Mouse (Mus musculus) stomach, embryonic 14.5 days (tissue): ENCODE measurements around the gene Nr6a1. TPM values are rescaled to one million over a fixed set of nuclear protein-coding genes. Genes with fewer than 3 reads are reported as not detected.

Experiments
- ATAC-seq: fragments of 200-750 bp; cut with Nextera tagmentation; 2 replicates; pipeline ENCODE4 v1.8.0; 2017; ENCODE audit warnings: low read depth, moderate TSS enrichment; ENCODE audit not compliant: insufficient number of reproducible peaks, insufficient read depth, low FRiP score
- H3K27ac ChIP-seq: fragments of 300-500 bp; sonication (generic); 2 replicates; pipeline ENCODE4 v1.5.1; 2014; ENCODE audit warnings: mild to moderate bottlenecking, low read length, moderate library complexity, mixed read lengths
- H3K27me3 ChIP-seq: fragments of 300-500 bp; sonication (generic); 2 replicates; pipeline ENCODE4 v1.6.1; 2014; ENCODE audit warnings: low read length, control low read depth, mixed read lengths; ENCODE audit not compliant: control insufficient read depth, insufficient read depth
- H3K36me3 ChIP-seq: fragments of 300-500 bp; sonication (generic); 2 replicates; pipeline ENCODE4 v1.6.1; 2014; ENCODE audit warnings: mild to moderate bottlenecking, control low read depth, low read length, moderate library complexity, mixed read lengths; ENCODE audit not compliant: control insufficient read depth, insufficient read depth
- H3K4me1 ChIP-seq: fragments of 300-500 bp; sonication (generic); 2 replicates; pipeline ENCODE4 v1.6.1; 2014; ENCODE audit warnings: low read length, control low read depth, mixed read lengths; ENCODE audit not compliant: control insufficient read depth, insufficient read depth
- H3K4me2 ChIP-seq: fragments of 300-500 bp; sonication (generic); replicated peaks from 2 replicates; pipeline ENCODE4 v1.6.1; 2014; ENCODE audit warnings: low read depth, low read length, control low read depth
- H3K4me3 ChIP-seq: fragments of 300-500 bp; sonication (generic); 2 replicates; pipeline ENCODE4 v1.5.1; 2014; ENCODE audit warnings: low read depth, low read length, control low read depth
- H3K9ac ChIP-seq: fragments of 300-500 bp; sonication (generic); replicated peaks from 2 replicates; pipeline ENCODE4 v1.6.1; 2014; ENCODE audit warnings: low read depth, mild to moderate bottlenecking, control low read depth, low read length, moderate library complexity, mixed read lengths
- H3K9me3 ChIP-seq: fragments of 300-500 bp; sonication (generic); 2 replicates; pipeline ENCODE4 v1.6.1; 2016; ENCODE audit warnings: low read depth, low read length, control low read depth; ENCODE audit not compliant: control insufficient read depth
- WGBS: fragments of 180-500 bp; shearing (Covaris S2); extraction: QIAGEN DNeasy Blood & Tissue Kit; methylation state at CpG from one replicate; pipeline ENCODE4 v1.1.7; 2014; 5-methylcytosine and 5-hydroxymethylcytosine counted together
- polyA plus RNA-seq: library from polyadenylated mRNA; unstranded; fragments of >200 nt; fragmentation: Nextera tagmentation; extraction: Ambion mirVana; gene quantifications from 2 replicates; pipeline ENCODE4 v1.2.1, GENCODE M21; 2014

The Nr6a1 gene
- polyA plus RNA-seq, 1 experiment from 2014 or later, result 2.6 TPM

GRCm38 (mm10) chr2:38735740-38736139 is 191.7 kb downstream of the Nr6a1 start:
- Histone ChIP-seq H3K4me1 (no peaks in the 10 kb centered on the region), H3K27me3 (no peaks in the 10 kb centered on the region), H3K36me3 (no peaks in the 10 kb centered on the region), H3K4me2 (no peak overlapping the region), H3K9me3 (no peaks in the 10 kb centered on the region), H3K27ac (no peak overlapping the region), H3K9ac (no peak overlapping the region), H3K4me3 (no peak overlapping the region)
- no peak for ATAC-seq

- no peak overlapping the region for H3K27ac ChIP-seq
- no peak for ATAC-seq
- WGBS, result 59% methylated on average over 5 of the region's 5 CpGs
Observed at GRCm38 (mm10) chr2:38734721-38735120, 192.8 kb downstream of the Nr6a1 start.

GRCm38 (mm10) chr2:38730331-38730827 is 197.1 kb downstream of the Nr6a1 start:
- WGBS, result 89% methylated on average over 6 of the region's 6 CpGs
- Histone ChIP-seq H3K27me3 (no peaks in the 10 kb centered on the region), H3K9me3 (no peaks in the 10 kb centered on the region), H3K4me2 (no peak overlapping the region), H3K36me3 (no peaks in the 10 kb centered on the region), H3K4me1 (no peaks in the 10 kb centered on the region), H3K4me3 (no peak overlapping the region), H3K27ac (no peak overlapping the region), H3K9ac (no peak overlapping the region)
- no peak for ATAC-seq

More at GRCm38 (mm10) chr2:38734721-38735120, 192.8 kb downstream of the Nr6a1 start:
- no peaks in the 10 kb centered on the region for H3K9me3 ChIP-seq
- H3K36me3 ChIP-seq, result no peaks in the 10 kb centered on the region
- no peak overlapping the region for H3K4me2 ChIP-seq
- H3K4me1 ChIP-seq, result no peaks in the 10 kb centered on the region
- no peak overlapping the region for H3K4me3 ChIP-seq
- H3K9ac ChIP-seq, result no peak overlapping the region
- H3K27me3 ChIP-seq, result no peaks in the 10 kb centered on the region

GRCm38 (mm10) chr2:38725427-38725826 is 202.1 kb downstream of the Nr6a1 start:
- peak; percentile 47 for ATAC-seq
- Histone ChIP-seq H3K9ac (no peak overlapping the region), H3K36me3 (no peaks in the 10 kb centered on the region), H3K4me2 (no peak overlapping the region), H3K27ac (no peak overlapping the region; the same call in 1 of the 2 replicates), H3K4me1 (no peaks in the 10 kb centered on the region), H3K27me3 (no peaks in the 10 kb centered on the region), H3K4me3 (no peak overlapping the region), H3K9me3 (no peaks in the 10 kb centered on the region)
- 49% methylated on average over 3 of the region's 3 CpGs for WGBS

GRCm38 (mm10) chr2:38723378-38723777 is 204.1 kb downstream of the Nr6a1 start:
- no peak for ATAC-seq
- H3K27ac ChIP-seq, result no peak overlapping the region
- H3K4me2 ChIP-seq, result no peak overlapping the region
- H3K36me3 ChIP-seq, result no peaks in the 10 kb centered on the region
- no peak overlapping the region for H3K4me3 ChIP-seq
- no peaks in the 10 kb centered on the region for H3K4me1 ChIP-seq
- no peaks in the 10 kb centered on the region for H3K27me3 ChIP-seq
- 84% methylated on average over 4 of the region's 4 CpGs for WGBS
- no peak overlapping the region for H3K9ac ChIP-seq
- no peaks in the 10 kb centered on the region for H3K9me3 ChIP-seq

- no peak overlapping the region for H3K4me3 ChIP-seq
- H3K4me1 ChIP-seq, result no peaks in the 10 kb centered on the region
- no peak overlapping the region for H3K9ac ChIP-seq
- 53% methylated on average over 4 of the region's 4 CpGs for WGBS
- no peaks in the 10 kb centered on the region for H3K36me3 ChIP-seq
- H3K4me2 ChIP-seq, result no peak overlapping the region
- no peak for ATAC-seq
- no peaks in the 10 kb centered on the region for H3K27me3 ChIP-seq
- no peak overlapping the region for H3K27ac ChIP-seq
- H3K9me3 ChIP-seq, result no peaks in the 10 kb centered on the region
Observed at GRCm38 (mm10) chr2:38722076-38722475, 205.4 kb downstream of the Nr6a1 start.

- H3K4me1 ChIP-seq, result no peaks in the 10 kb centered on the region
- H3K9ac ChIP-seq, result no peak overlapping the region
- no peaks in the 10 kb centered on the region for H3K36me3 ChIP-seq
- H3K9me3 ChIP-seq, result no peaks in the 10 kb centered on the region
- no peak overlapping the region for H3K4me3 ChIP-seq
- WGBS, result 83% methylated on average over 2 of the region's 2 CpGs
- no peaks in the 10 kb centered on the region for H3K27me3 ChIP-seq
- H3K27ac ChIP-seq, result no peak overlapping the region
- no peak for ATAC-seq
- no peak overlapping the region for H3K4me2 ChIP-seq
Observed at GRCm38 (mm10) chr2:38720661-38721060, 206.8 kb downstream of the Nr6a1 start.

GRCm38 (mm10) chr2:38719354-38719753 is 208.1 kb downstream of the Nr6a1 start:
- Histone ChIP-seq H3K4me2 (no peak overlapping the region), H3K9me3 (no peaks in the 10 kb centered on the region), H3K4me1 (no peaks in the 10 kb centered on the region), H3K27ac (no peak overlapping the region), H3K9ac (no peak overlapping the region), H3K4me3 (no peak overlapping the region), H3K36me3 (no peaks in the 10 kb centered on the region), H3K27me3 (no peaks in the 10 kb centered on the region)
- WGBS, result 59% methylated on average over 6 of the region's 6 CpGs
- ATAC-seq, result no peak

- no peaks in the 10 kb centered on the region for H3K36me3 ChIP-seq
- ATAC-seq, result no peak
- H3K4me1 ChIP-seq, result no peaks in the 10 kb centered on the region
- no peaks in the 10 kb centered on the region for H3K9me3 ChIP-seq
- H3K27me3 ChIP-seq, result peaks cover 5% of the 10 kb centered on the region; the same call in 1 of the 2 replicates
- no peak overlapping the region for H3K27ac ChIP-seq
- 56% methylated on average over 8 of the region's 8 CpGs for WGBS
- H3K4me2 ChIP-seq, result no peak overlapping the region
- no peak overlapping the region for H3K9ac ChIP-seq
- no peak overlapping the region for H3K4me3 ChIP-seq
Observed at GRCm38 (mm10) chr2:38718676-38719075, 208.8 kb downstream of the Nr6a1 start.
